Mouse (Mus musculus): ENCODE results near the gene Cacna2d4. TPM values are rescaled to one million over a fixed set of nuclear protein-coding genes. Genes with fewer than 3 reads are reported as not detected.

Gene Cacna2d4
- polyA plus RNA-seq, 1 experiment from 2014 or later, result 0.11 TPM

Other genes with a start within 250 kb of the Cacna2d4 start
- gene Dcp1b, start 61.3 kb upstream of the Cacna2d4 start, polyA plus RNA-seq (2015; fragmentation: Nextera tagmentation; extraction: Ambion mirVana), result 8.9 and 10.2 TPM in 2 replicates
- 5.0 and 5.8 TPM in 2 replicates for gene Cacna1c, start 40.1 kb upstream of the Cacna2d4 start, polyA plus RNA-seq (2015; fragmentation: Nextera tagmentation; extraction: Ambion mirVana)
- gene Lrtm2, start 94.2 kb downstream of the Cacna2d4 start, polyA plus RNA-seq (2015; fragmentation: Nextera tagmentation; extraction: Ambion mirVana), result 0.13 and 0.17 TPM in 2 replicates
- gene Adipor2, start 181.2 kb downstream of the Cacna2d4 start, polyA plus RNA-seq (2015; fragmentation: Nextera tagmentation; extraction: Ambion mirVana), result 40.9 and 42.9 TPM in 2 replicates
- 4.3 TPM in 2 replicates for gene Fbxl14, start 243.1 kb downstream of the Cacna2d4 start, polyA plus RNA-seq (2015; fragmentation: Nextera tagmentation; extraction: Ambion mirVana)

Measured in embryonic facial prominence, embryonic 15.5 days (tissue).